Mouse (Mus musculus) lung, postnatal 0 days (tissue): ENCODE measurements around the gene Cpb2.

ENCODE experiments used
- CTCF ChIP-seq: IDR thresholded peaks from 2 replicates; pipeline ENCODE4 v1.5.1; 2016; ENCODE audit warnings: antibody characterized with exemption, mild to moderate bottlenecking
- EP300 ChIP-seq: IDR thresholded peaks from 2 replicates; pipeline ENCODE4 v1.6.1; 2016; ENCODE audit warnings: antibody characterized with exemption, mild to moderate bottlenecking, control low read depth

DNA sequence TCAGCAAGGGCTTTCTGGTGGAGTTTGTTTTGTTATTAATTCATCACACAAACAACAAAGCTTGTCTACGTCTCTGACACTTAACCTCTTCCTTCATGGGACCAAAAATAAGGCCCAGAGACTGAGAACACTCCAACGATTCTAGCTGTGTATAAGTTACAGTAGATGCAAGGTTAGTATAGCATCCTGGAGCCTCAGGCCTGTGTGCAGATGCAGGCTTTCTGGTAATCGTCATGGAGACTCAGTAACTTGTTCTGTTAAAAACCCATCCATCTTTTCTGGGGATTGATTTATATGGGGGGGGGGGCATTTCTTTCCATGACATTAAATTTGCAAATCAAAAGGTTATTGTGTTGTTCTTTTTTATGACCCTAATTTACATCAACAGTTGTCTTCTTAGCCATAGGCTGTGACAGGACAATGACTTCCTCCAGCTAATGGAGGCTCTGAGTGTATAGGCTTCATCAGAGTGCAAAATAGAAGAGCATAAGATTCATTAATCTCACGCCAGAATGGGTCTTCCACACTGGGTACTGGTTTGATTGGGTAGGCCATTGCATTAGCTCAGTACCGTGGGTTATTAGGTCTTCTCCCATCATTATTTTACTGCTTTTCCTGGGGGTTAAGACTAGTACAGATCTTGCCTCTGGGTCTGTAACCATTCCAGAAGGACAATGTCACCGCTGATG lies 36.6 kb upstream of the Cpb2 start:
- no peak for TF ChIP-seq CTCF
- TF ChIP-seq EP300: no peak
